Comparison of ENCODE assay signal across 24 mouse cellular contexts in genomic region chr1:171179487-171180171, GRCm38 (mm10). TPM values are rescaled to one million over a fixed set of nuclear protein-coding genes. Genes with fewer than 3 reads are reported as not detected.
A peak's percentile ranks its signal among the peaks of the same experiment; 100 is the strongest.
DNase-seq lines count a peak whose midpoint lies in the region; ATAC-seq and TF ChIP-seq lines count a peak whose summit lies in the region.
"Had no signal": no experiment of that assay in that cellular context is flagged by ENCODE, and none has a peak within 500 bp of the region (broad histone marks: within the 10 kb centered on the region; RNA-seq: fewer than 3 reads in every experiment).

No protein-coding gene starts in this region.

- no peaks in the 10 kb centered on the region for H3K79me2 ChIP-seq in MEL (ENCODE audit: control insufficient read depth, insufficient read depth, low read length, poor library complexity)

- DNase-seq in heart, adult 11 months: peak; percentile 91
- no peak for DNase-seq in heart, postnatal 36 days
- peak; percentile 52 to 57 for DNase-seq in kidney, postnatal 25 days
- DNase-seq in kidney, postnatal 4 days: no peak
- DNase-seq in MEL (ENCODE audit: low read depth, low spot score): no peak
- DNase-seq: adrenal gland, adult 2 months; cerebellum, adult 11 months; cerebellum, adult 8-10 months; cerebellum, postnatal 14 days; embryo, embryonic 11 days; gastrocnemius, adult 2 months; gastrocnemius, postnatal 25 days had no signal

- ATAC-seq in heart, embryonic 16.5 days (replicated peaks; ENCODE audit: extremely low read depth, insufficient read depth, low FRiP score): peak; percentile 28; the same call in 1 of the 2 replicates
- no peak for ATAC-seq in heart, embryonic 12.5 days (ENCODE audit: insufficient number of reproducible peaks, low FRiP score)
- ATAC-seq: forebrain, embryonic 14.5 days; intestine, embryonic 15.5 days had no signal

- no peak for TF ChIP-seq EP300 in MEL (IDR thresholded peaks at IDR 0.05; ENCODE audit: low read depth in 1 of 2, low read length in 2 of 2)

- peaks cover 16% of the 10 kb centered on the region for H3K4me1 ChIP-seq in heart, embryonic 16.5 days (ENCODE audit: control insufficient read depth, insufficient read depth, low read length)
- H3K4me1 ChIP-seq in heart, embryonic 12.5 days (replicated peaks): peaks cover 22% of the 10 kb centered on the region
- H3K4me1 ChIP-seq in MEL (ENCODE audit: control insufficient read depth in 1 of 2, insufficient read depth in 2 of 2, low read length in 2 of 2): peaks cover 0 to 9% of the 10 kb centered on the region in 2 experiments; a peak in 2 of 4 replicates
- H3K4me1 ChIP-seq: forebrain, embryonic 10.5 days; hindbrain, embryonic 10.5 days had no signal

- no peaks in the 10 kb centered on the region for H3K9me3 ChIP-seq in heart, embryonic 16.5 days (replicated peaks; ENCODE audit: control insufficient read depth, low read length)
- no peaks in the 10 kb centered on the region for H3K9me3 ChIP-seq in heart, embryonic 12.5 days (replicated peaks)
- no peaks in the 10 kb centered on the region for H3K9me3 ChIP-seq in MEL (replicated peaks; ENCODE audit: insufficient read depth, low read length)
- H3K9me3 ChIP-seq: embryonic facial prominence, embryonic 15.5 days; forebrain, embryonic 10.5 days; hindbrain, embryonic 10.5 days; intestine, embryonic 15.5 days had no signal

- intact Hi-C loops in heart, postnatal 36 days (cut with DNase I): no loop called here

- H3K4me2 ChIP-seq in heart, embryonic 16.5 days (ENCODE audit: low read depth, low read length): no peak overlapping the region
- H3K4me2 ChIP-seq in heart, embryonic 12.5 days: no peak overlapping the region
- H3K4me2 ChIP-seq: embryonic facial prominence, embryonic 15.5 days; hindbrain, embryonic 14.5 days; intestine, embryonic 15.5 days had no signal

- no peak overlapping the region for H3K4me3 ChIP-seq in heart, embryonic 16.5 days (ENCODE audit: low read length)
- no peak overlapping the region for H3K4me3 ChIP-seq in heart, embryonic 12.5 days
- H3K4me3 ChIP-seq in MEL (ENCODE audit: control insufficient read depth in 1 of 2, insufficient read depth in 1 of 2, low read depth in 2 of 2, low read length in 2 of 2): no peak overlapping the region
- H3K4me3 ChIP-seq: embryonic facial prominence, embryonic 15.5 days; erythroblast, embryonic 14.5 days; forebrain, embryonic 10.5 days; gastrocnemius, adult 2 months; hindbrain, embryonic 10.5 days; intestine, embryonic 15.5 days had no signal

- TF ChIP-seq POLR2A in MEL (IDR thresholded peaks at IDR 0.05; ENCODE audit: control insufficient read depth in 1 of 2, insufficient read depth in 1 of 2, low read depth in 1 of 2, low read length in 2 of 2, poor library complexity in 1 of 2): no peak

- no peak for TF ChIP-seq CTCF in MEL (IDR thresholded peaks at IDR 0.05 in 2 of 3, conservative IDR thresholded peaks at IDR 0.05 in 1 of 3; ENCODE audit: control insufficient read depth in 1 of 3, insufficient read depth in 1 of 3, low read depth in 2 of 3, low read length in 3 of 3, poor library complexity in 1 of 3, severe bottlenecking in 1 of 3)

- H3K9ac ChIP-seq in heart, embryonic 16.5 days (ENCODE audit: low read length): no peak overlapping the region
- H3K9ac ChIP-seq in heart, embryonic 12.5 days: no peak overlapping the region
- H3K9ac ChIP-seq in MEL (ENCODE audit: control insufficient read depth, low read depth, low read length, poor library complexity, severe bottlenecking): no peak overlapping the region
- H3K9ac ChIP-seq: embryonic facial prominence, embryonic 15.5 days; hindbrain, embryonic 14.5 days; intestine, embryonic 15.5 days had no signal

- WGBS in heart, embryonic 16.5 days: 44% methylated on average over 5 of the region's 5 CpGs
- 66% methylated on average over 5 of the region's 5 CpGs for WGBS in heart, embryonic 12.5 days

- H3K27ac ChIP-seq in heart, embryonic 16.5 days (ENCODE audit: low read length): no peak overlapping the region
- no peak overlapping the region for H3K27ac ChIP-seq in heart, embryonic 12.5 days (ENCODE audit: poor library complexity, severe bottlenecking)
- H3K27ac ChIP-seq in MEL (ENCODE audit: control insufficient read depth, low read depth, low read length): no peak overlapping the region
- H3K27ac ChIP-seq: embryonic facial prominence, embryonic 15.5 days; forebrain, embryonic 10.5 days; gastrocnemius, adult 2 months; hindbrain, embryonic 10.5 days; hindbrain, embryonic 14.5 days; intestine, embryonic 15.5 days had no signal

- no peaks in the 10 kb centered on the region for H3K27me3 ChIP-seq in heart, embryonic 16.5 days (ENCODE audit: control insufficient read depth, insufficient read depth, low read length)
- H3K27me3 ChIP-seq in heart, embryonic 12.5 days (replicated peaks): no peaks in the 10 kb centered on the region
- H3K27me3 ChIP-seq in MEL (ENCODE audit: control insufficient read depth in 1 of 2, insufficient read depth in 2 of 2, low read length in 2 of 2): peaks cover 5 to 9% of the 10 kb centered on the region in 2 experiments; a peak in 3 of 4 replicates
- H3K27me3 ChIP-seq: embryonic facial prominence, embryonic 15.5 days; intestine, embryonic 15.5 days had no signal

- TF ChIP-seq RAD21 in MEL (IDR thresholded peaks at IDR 0.05; ENCODE audit: low read depth, low read length): no peak

- H3K36me3 ChIP-seq in heart, embryonic 16.5 days (ENCODE audit: control insufficient read depth, insufficient read depth): no peaks in the 10 kb centered on the region
- no peaks in the 10 kb centered on the region for H3K36me3 ChIP-seq in heart, embryonic 12.5 days
- H3K36me3 ChIP-seq in MEL (ENCODE audit: control insufficient read depth in 1 of 2, insufficient read depth in 2 of 2, low read length in 2 of 2): peaks cover 0 to 5% of the 10 kb centered on the region in 2 experiments; a peak in 2 of 4 replicates
- H3K36me3 ChIP-seq: embryonic facial prominence, embryonic 15.5 days; forebrain, embryonic 10.5 days; hindbrain, embryonic 10.5 days; intestine, embryonic 15.5 days had no signal

TF ChIP-seq in MEL, 35 proteins besides CTCF, POLR2A, EP300 and RAD21:
- TF ChIP-seq ETS1 (IDR thresholded peaks at IDR 0.05; ENCODE audit: low read depth, low read length) (no peak), ZNF384 (IDR thresholded peaks at IDR 0.05; ENCODE audit: low read depth, low read length) (peak; percentile 77)

RNA-seq across cellular contexts. Expression of gene Pcp4l1, which starts 16.4 kb away (rescaled TPM):
- 100 to 1,000 TPM; 222 to 295 TPM for total RNA-seq in heart, postnatal 36 days (2021)
- polyA plus RNA-seq in heart, embryonic 16.5 days (2015; fragmentation: Nextera tagmentation; extraction: Ambion mirVana): 48.9 and 57.2 TPM in 2 replicates
- polyA plus RNA-seq in heart, embryonic 12.5 days (2016; fragmentation: Nextera tagmentation; extraction: Ambion mirVana): 32.7 and 33.4 TPM in 2 replicates
- total RNA-seq in MEL (2012; rRNA removed): not detected in 2 replicates
- not detected for polyA plus RNA-seq in MEL (2012; ENCODE audit: insufficient read depth in 1 of 2, insufficient read length in 2 of 2, low read depth in 1 of 2, low replicate concordance in 2 of 2, missing spikeins in 1 of 2)
- total RNA-seq: CH12.LX had no signal
- polyA plus RNA-seq: erythroblast, embryonic 14.5 days had no signal

RNA-seq across cellular contexts. Expression of gene Mpz, which starts 29.1 kb away (rescaled TPM):
- total RNA-seq in heart, postnatal 36 days (2021): under 1 TPM in 1 of 2 experiments, not detected in 1; 0.44 TPM
- 0.44 and 1.1 TPM in 2 replicates for polyA plus RNA-seq in heart, embryonic 16.5 days (2015; fragmentation: Nextera tagmentation; extraction: Ambion mirVana)
- 0.11 and 0.15 TPM in 2 replicates for polyA plus RNA-seq in heart, embryonic 12.5 days (2016; fragmentation: Nextera tagmentation; extraction: Ambion mirVana)
- total RNA-seq in MEL (2012; rRNA removed): 0.10 TPM in 1 of 2 replicates, not detected in the other
- polyA plus RNA-seq in MEL (2012; ENCODE audit: insufficient read depth in 1 of 2, insufficient read length in 2 of 2, low read depth in 1 of 2, low replicate concordance in 2 of 2, missing spikeins in 1 of 2): under 1 TPM in 1 of 2 experiments, not detected in 1; 0.28 TPM
- total RNA-seq: common myeloid progenitor, adult 5-6 weeks had no signal
- polyA plus RNA-seq: erythroblast, embryonic 14.5 days had no signal

RNA-seq across cellular contexts. Expression of gene Sdhc, which starts 29.2 kb away (rescaled TPM):
- 1,000 to 10,000 TPM; 1,165 to 1,188 TPM for total RNA-seq in heart, postnatal 36 days (2021)
- 622 and 629 TPM in 2 replicates for polyA plus RNA-seq in heart, embryonic 16.5 days (2015; fragmentation: Nextera tagmentation; extraction: Ambion mirVana)
- polyA plus RNA-seq in heart, embryonic 12.5 days (2016; fragmentation: Nextera tagmentation; extraction: Ambion mirVana): 420 and 425 TPM in 2 replicates
- 79.4 and 88.2 TPM in 2 replicates for total RNA-seq in MEL (2012; rRNA removed)
- polyA plus RNA-seq in MEL (2012; ENCODE audit: insufficient read depth in 1 of 2, insufficient read length in 2 of 2, low read depth in 1 of 2, low replicate concordance in 2 of 2, missing spikeins in 1 of 2): 100 to 1,000 TPM in 1 of 2 experiments, not detected in 1; 224 TPM

RNA-seq across cellular contexts. Expression of gene Nr1i3, which starts 34.1 kb away (rescaled TPM):
- under 1 TPM in 1 of 2 experiments, not detected in 1; 0.08 TPM for total RNA-seq in heart, postnatal 36 days (2021)
- polyA plus RNA-seq in heart, embryonic 16.5 days (2015; fragmentation: Nextera tagmentation; extraction: Ambion mirVana): 0.35 and 0.43 TPM in 2 replicates
- polyA plus RNA-seq in heart, embryonic 12.5 days (2016; fragmentation: Nextera tagmentation; extraction: Ambion mirVana): 0.19 and 0.22 TPM in 2 replicates
- total RNA-seq in MEL (2012; rRNA removed): 1.4 and 1.7 TPM in 2 replicates
- polyA plus RNA-seq in MEL (2012; ENCODE audit: insufficient read depth in 1 of 2, insufficient read length in 2 of 2, low read depth in 1 of 2, low replicate concordance in 2 of 2, missing spikeins in 1 of 2): under 1 TPM in 1 of 2 experiments, not detected in 1; 0.24 TPM
- total RNA-seq: gastrocnemius, adult 2 months; gastrocnemius, postnatal 25 days; heart, postnatal 10 days had no signal
- polyA plus RNA-seq: adrenal gland, adult 2 months; erythroblast, embryonic 14.5 days had no signal

RNA-seq across cellular contexts. Expression of gene Tomm40l, which starts 42.7 kb away (rescaled TPM):
- total RNA-seq in heart, postnatal 36 days (2021): 10 to 100 TPM; 81.8 to 82.7 TPM
- 60.7 and 68.9 TPM in 2 replicates for polyA plus RNA-seq in heart, embryonic 16.5 days (2015; fragmentation: Nextera tagmentation; extraction: Ambion mirVana)
- 41.8 and 43.3 TPM in 2 replicates for polyA plus RNA-seq in heart, embryonic 12.5 days (2016; fragmentation: Nextera tagmentation; extraction: Ambion mirVana)
- 38.0 and 40.7 TPM in 2 replicates for total RNA-seq in MEL (2012; rRNA removed)
- polyA plus RNA-seq in MEL (2012; ENCODE audit: insufficient read depth in 1 of 2, insufficient read length in 2 of 2, low read depth in 1 of 2, low replicate concordance in 2 of 2, missing spikeins in 1 of 2): 10 to 100 TPM in 1 of 2 experiments, not detected in 1; 43.4 TPM

Comparison
In these comparisons a context has a peak if more than half of its experiments do, and no peak if none do; other contexts are left out.
1. DNase-seq: peak in heart, adult 11 months (single experiment) and kidney, postnatal 25 days (2 of 2); none in heart, postnatal 36 days (0 of 2), kidney, postnatal 4 days (0 of 2) and MEL (single experiment).
2. RNA of gene Pcp4l1, which starts 16.4 kb away (polyA plus RNA-seq): 48.9 to 57.2 TPM in heart, embryonic 16.5 days and 32.7 to 33.4 TPM in heart, embryonic 12.5 days; not detected in MEL; every median in the first group is over 10 times any median in the second.